Mouse (Mus musculus): ENCODE measurements at regions not wholly inside any gene's neighbourhood (a gene's known extent, or its start where the extent isn't known, plus 50 kb on each side); places are given as distances from the start of the nearest gene placed in this dataset.

- no peak for TF ChIP-seq GATA1 (IDR thresholded peaks at IDR 0.05; ENCODE audit: borderline replicate concordance, low read length)
- TF ChIP-seq FLI1 (IDR thresholded peaks at IDR 0.05; ENCODE audit: low read length), result no peak
Observed at GRCm38 (mm10) chr13:99056432-99057292, 72.3 kb upstream of the 1700024P04Rik start.

Data from megakaryocyte, embryonic 14.5 days (primary cell).